ENCODE assay signal across 9 mouse cellular contexts in the genomic region with DNA sequence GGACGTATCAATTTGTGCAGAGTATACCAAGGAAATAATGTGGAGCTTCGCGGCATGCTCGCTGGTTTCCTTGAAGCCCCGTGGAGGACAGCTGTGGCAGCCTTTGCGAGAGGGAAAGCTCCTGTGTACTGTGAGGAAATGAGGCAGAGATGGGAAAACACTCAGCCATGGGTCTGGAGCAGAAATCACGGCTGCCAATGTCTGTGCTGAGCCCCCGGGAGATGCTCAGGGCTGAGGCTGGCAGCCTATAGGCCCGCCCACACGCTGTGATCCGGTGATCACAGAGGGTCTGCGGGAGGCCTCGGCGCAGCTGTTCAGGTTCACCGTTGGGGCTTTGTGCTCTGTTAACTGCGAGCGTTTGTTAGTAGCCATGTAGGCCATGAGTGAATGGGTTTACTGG. TPM values are rescaled to one million over a fixed set of nuclear protein-coding genes. Genes with fewer than 3 reads are reported as not detected.
DNase-seq lines count a peak whose midpoint lies in the region; ATAC-seq and TF ChIP-seq lines count a peak whose summit lies in the region.
"Had no signal": no experiment of that assay in that cellular context is flagged by ENCODE, and none has a peak within 500 bp of the region (broad histone marks: within the 10 kb centered on the region; RNA-seq: fewer than 3 reads in every experiment).

No protein-coding gene starts in this region.

- ATAC-seq in heart, embryonic 14.5 days (ENCODE audit: insufficient number of reproducible peaks, insufficient read depth, low FRiP score, low read depth): no peak
- ATAC-seq in embryonic facial prominence, embryonic 15.5 days (ENCODE audit: insufficient number of reproducible peaks, low FRiP score, low TSS enrichment, low read depth): peak; percentile 70; the same call in 1 of the 2 replicates
- ATAC-seq in limb, embryonic 15.5 days (ENCODE audit: insufficient number of reproducible peaks, low FRiP score, low TSS enrichment, low read depth): 0 out of 2 replicates have a peak, but pooled peaks have one; percentile 55
- ATAC-seq in megakaryocyte, adult 5-6 weeks (ENCODE audit: poor library complexity, severe bottlenecking): no peak

- DNase-seq in heart, adult 2 months: no peak
- peak; percentile 30 for DNase-seq in brain, adult 2 months (ENCODE audit: low read depth, low spot score)
- DNase-seq in adrenal gland, adult 18-20 months (ENCODE audit: low spot score in 2 of 2): no peak
- DNase-seq in urinary bladder, postnatal 10 days (ENCODE audit: low spot score): no peak
- DNase-seq: kidney, adult 11 months had no signal

- peak overlapping the region; percentile 50 for H3K4me2 ChIP-seq in heart, embryonic 14.5 days (ENCODE audit: low read length)
- peak overlapping the region; percentile 37 for H3K4me2 ChIP-seq in embryonic facial prominence, embryonic 15.5 days (replicated peaks)
- H3K4me2 ChIP-seq in limb, embryonic 15.5 days: peak overlapping the region; percentile 41

- peak overlapping the region; percentile 42 for H3K9ac ChIP-seq in heart, embryonic 14.5 days (ENCODE audit: low read length)
- no peak overlapping the region for H3K9ac ChIP-seq in heart, adult 2 months (ENCODE audit: low read depth, low read length)
- H3K9ac ChIP-seq in embryonic facial prominence, embryonic 15.5 days: no peak overlapping the region
- H3K9ac ChIP-seq in limb, embryonic 15.5 days: no peak overlapping the region

- no peak overlapping the region for H3K27ac ChIP-seq in heart, embryonic 14.5 days (replicated peaks in 1 of 2; ENCODE audit: control insufficient read depth in 1 of 2, insufficient read depth in 1 of 2, low read depth in 2 of 2, low read length in 2 of 2)
- no peak overlapping the region for H3K27ac ChIP-seq in heart, adult 2 months
- no peak overlapping the region for H3K27ac ChIP-seq in embryonic facial prominence, embryonic 15.5 days (replicated peaks)
- H3K27ac ChIP-seq in limb, embryonic 15.5 days: no peak overlapping the region

- TF ChIP-seq EP300 in heart, adult 2 months (IDR thresholded peaks at IDR 0.05; ENCODE audit: insufficient read depth, low read depth, low read length): no peak

- 0 out of 4 replicates have a peak overlapping the region, but pooled peaks of 1 of the 2 experiments have one; percentile 0 for H3K4me3 ChIP-seq in heart, embryonic 14.5 days (ENCODE audit: control insufficient read depth in 1 of 2, insufficient read depth in 1 of 2, low read depth in 1 of 2, low read length in 2 of 2)
- H3K4me3 ChIP-seq in heart, adult 2 months: no peak overlapping the region
- H3K4me3 ChIP-seq in embryonic facial prominence, embryonic 15.5 days (replicated peaks): no peak overlapping the region
- H3K4me3 ChIP-seq in limb, embryonic 15.5 days: no peak overlapping the region

- H3K27me3 ChIP-seq in heart, embryonic 14.5 days (ENCODE audit: control insufficient read depth, insufficient read depth, low read length): no peaks in the 10 kb centered on the region
- no peaks in the 10 kb centered on the region for H3K27me3 ChIP-seq in heart, adult 2 months (ENCODE audit: control insufficient read depth, insufficient read depth, low read length)
- H3K27me3 ChIP-seq in embryonic facial prominence, embryonic 15.5 days: no peaks in the 10 kb centered on the region
- 0 out of 2 replicates have a peak, but pooled peaks cover 3% of the 10 kb centered on the region for H3K27me3 ChIP-seq in limb, embryonic 15.5 days

- H3K36me3 ChIP-seq in heart, embryonic 14.5 days (ENCODE audit: control insufficient read depth, insufficient read depth, low read length): no peaks in the 10 kb centered on the region
- H3K36me3 ChIP-seq in heart, adult 2 months (ENCODE audit: control insufficient read depth, insufficient read depth, low read length): no peaks in the 10 kb centered on the region
- H3K36me3 ChIP-seq in embryonic facial prominence, embryonic 15.5 days: no peaks in the 10 kb centered on the region
- no peaks in the 10 kb centered on the region for H3K36me3 ChIP-seq in limb, embryonic 15.5 days

- intact Hi-C loops in heart, adult 2 months (cut with DNase I): no loop called here

- no peak for TF ChIP-seq POLR2A in heart, adult 2 months (IDR thresholded peaks at IDR 0.05; ENCODE audit: insufficient read depth, low read depth, low read length)

- TF ChIP-seq CTCF in heart, adult 2 months (IDR thresholded peaks at IDR 0.05): no peak

- H3K79me2 ChIP-seq in heart, adult 2 months (replicated peaks; ENCODE audit: control insufficient read depth, insufficient read depth, low read length): no peaks in the 10 kb centered on the region

- 19% methylated on average over 17 of the region's 17 CpGs for WGBS in heart, embryonic 14.5 days
- 29% methylated on average over 17 of the region's 17 CpGs for WGBS in heart, adult 2 months
- WGBS in embryonic facial prominence, embryonic 15.5 days: 8% methylated on average over 17 of the region's 17 CpGs
- WGBS in limb, embryonic 15.5 days: 8% methylated on average over 17 of the region's 17 CpGs

- H3K9me3 ChIP-seq in heart, embryonic 14.5 days (ENCODE audit: control insufficient read depth, low read length): no peaks in the 10 kb centered on the region
- H3K9me3 ChIP-seq in embryonic facial prominence, embryonic 15.5 days (replicated peaks): no peaks in the 10 kb centered on the region
- no peaks in the 10 kb centered on the region for H3K9me3 ChIP-seq in limb, embryonic 15.5 days

- H3K4me1 ChIP-seq in heart, embryonic 14.5 days (ENCODE audit: control insufficient read depth in 2 of 2, insufficient read depth in 2 of 2, low read length in 2 of 2): peaks cover 3 to 16% of the 10 kb centered on the region in 2 experiments
- H3K4me1 ChIP-seq in heart, adult 2 months (ENCODE audit: control insufficient read depth, insufficient read depth, low read length): no peaks in the 10 kb centered on the region
- H3K4me1 ChIP-seq in embryonic facial prominence, embryonic 15.5 days: peaks cover 12% of the 10 kb centered on the region
- H3K4me1 ChIP-seq in limb, embryonic 15.5 days: peaks cover 12% of the 10 kb centered on the region

RNA-seq across cellular contexts. Expression of a gene that starts 51.8 kb away (rescaled TPM):
- 24.3 and 24.5 TPM in 2 replicates for polyA plus RNA-seq in heart, embryonic 14.5 days (2014; fragmentation: Nextera tagmentation; extraction: Ambion mirVana)
- total RNA-seq in heart, adult 2 months (2021): 1 to 10 TPM; 8.4 to 8.8 TPM
- polyA plus RNA-seq in heart, adult 2 months (2012; rRNA removed): 12.6 and 13.3 TPM in 2 replicates
- polyA plus RNA-seq in embryonic facial prominence, embryonic 15.5 days (2015; fragmentation: Nextera tagmentation; extraction: Ambion mirVana): 41.5 and 41.9 TPM in 2 replicates
- polyA plus RNA-seq in limb, embryonic 15.5 days (2015; fragmentation: Nextera tagmentation; extraction: Ambion mirVana): 42.6 and 43.6 TPM in 2 replicates
- total RNA-seq in megakaryocyte, adult 5-6 weeks (2015): 32.5 and 35.1 TPM in 2 replicates
- 35.4 and 36.5 TPM in 2 replicates for total RNA-seq in megakaryocyte, adult 5-6 weeks (2017)
- 10 to 100 TPM; 28.4 to 35.4 TPM for total RNA-seq in adrenal gland, adult 18-20 months (2021)

RNA-seq across cellular contexts. Expression of a gene that starts 52.1 kb away (rescaled TPM):
- 95.1 and 97.3 TPM in 2 replicates for polyA plus RNA-seq in heart, embryonic 14.5 days (2014; fragmentation: Nextera tagmentation; extraction: Ambion mirVana)
- 10 to 100 TPM; 57.1 to 57.3 TPM for total RNA-seq in heart, adult 2 months (2021)
- 44.1 and 69.7 TPM in 2 replicates for polyA plus RNA-seq in heart, adult 2 months (2012; rRNA removed)
- 149 and 152 TPM in 2 replicates for polyA plus RNA-seq in embryonic facial prominence, embryonic 15.5 days (2015; fragmentation: Nextera tagmentation; extraction: Ambion mirVana)
- 135 and 148 TPM in 2 replicates for polyA plus RNA-seq in limb, embryonic 15.5 days (2015; fragmentation: Nextera tagmentation; extraction: Ambion mirVana)
- total RNA-seq in megakaryocyte, adult 5-6 weeks (2015): 196 and 214 TPM in 2 replicates
- total RNA-seq in megakaryocyte, adult 5-6 weeks (2017): 356 and 360 TPM in 2 replicates
- 100 to 1,000 TPM in 1 of 2 experiments, 10 to 100 TPM in 1; 89.6 to 124 TPM for total RNA-seq in adrenal gland, adult 18-20 months (2021)

Comparison
In these comparisons a context has a peak if more than half of its experiments do, and no peak if none do; other contexts are left out.
1. ATAC-seq: peak in embryonic facial prominence, embryonic 15.5 days (single experiment) and limb, embryonic 15.5 days (single experiment); none in heart, embryonic 14.5 days (single experiment) and megakaryocyte, adult 5-6 weeks (single experiment).
2. Peak in every context shown above with its lines, with median percentiles within 50 percentile points of each other: H3K4me2 ChIP-seq.